Mouse (Mus musculus) ES-Bruce4 (cell line): ENCODE data around the gene Pprc1. TPM values are rescaled to one million over a fixed set of nuclear protein-coding genes. Genes with fewer than 3 reads are reported as not detected.

Experiments used
- H3K27ac ChIP-seq: 2 replicates; pipeline ENCODE4 v1.5.1; 2012; ENCODE audit warnings: low read length, inconsistent platforms; ENCODE audit not compliant: insufficient read depth
- H3K27me3 ChIP-seq: 2 replicates; pipeline ENCODE4 v1.6.1; 2012; ENCODE audit warnings: mild to moderate bottlenecking, low read length, inconsistent platforms; ENCODE audit not compliant: control insufficient read depth, poor library complexity, insufficient read depth, severe bottlenecking
- H3K36me3 ChIP-seq: 2 replicates; pipeline ENCODE4 v1.6.1; 2012; ENCODE audit warnings: inconsistent platforms, mild to moderate bottlenecking, low read length, moderate library complexity; ENCODE audit not compliant: control insufficient read depth, poor library complexity, insufficient read depth, severe bottlenecking
- H3K4me1 ChIP-seq: one replicate; pipeline ENCODE4 v1.8.1; 2011; ENCODE audit warnings: low read length; ENCODE audit not compliant: control insufficient read depth, insufficient read depth
- H3K4me3 ChIP-seq: 2 replicates; pipeline ENCODE4 v1.5.1; 2011; ENCODE audit warnings: low read depth, mild to moderate bottlenecking, low read length
- H3K9ac ChIP-seq: 2 replicates; pipeline ENCODE4 v1.6.1; 2012; ENCODE audit warnings: low read depth, mild to moderate bottlenecking, inconsistent platforms; ENCODE audit not compliant: poor library complexity, severe bottlenecking
- H3K9me3 ChIP-seq: replicated peaks from 2 replicates; pipeline ENCODE4 v1.6.1; 2012; ENCODE audit warnings: mild to moderate bottlenecking, low read length, inconsistent platforms; ENCODE audit not compliant: control insufficient read depth, poor library complexity, insufficient read depth, severe bottlenecking
- CTCF ChIP-seq: IDR thresholded peaks from one replicate; pipeline ENCODE4 v1.8.1; 2011; ENCODE audit warnings: low read depth, low read length
- EP300 ChIP-seq: IDR thresholded peaks from 2 replicates; pipeline ENCODE4 v1.6.1; 2011; ENCODE audit warnings: low read depth, low read length; ENCODE audit not compliant: insufficient read depth
- POLR2A ChIP-seq: IDR thresholded peaks from one replicate; pipeline ENCODE4 v1.8.1; 2011; ENCODE audit warnings: low read length; ENCODE audit not compliant: insufficient read depth
- polyA plus RNA-seq: library from polyadenylated mRNA; stranded (reverse); fragments of >200 nt; gene quantifications from 2 replicates; pipeline ENCODE4 v1.2.4, GENCODE M21; 2011; ENCODE audit warnings: low read depth; ENCODE audit not compliant: missing spikeins, insufficient read depth, insufficient read length

The Pprc1 gene
- polyA plus RNA-seq, 1 experiment = 114 TPM

GRCm38 (mm10) chr19:46032731-46033510, 11.8 kb upstream of the Pprc1 start:
- H3K36me3 ChIP-seq = peaks cover 42% of the 10 kb centered on the region
- H3K4me1 ChIP-seq = peaks cover 4% of the 10 kb centered on the region
- H3K27me3 ChIP-seq = no peaks in the 10 kb centered on the region
- no peak overlapping the region for H3K9ac ChIP-seq
- H3K9me3 ChIP-seq = no peaks in the 10 kb centered on the region
- H3K4me3 ChIP-seq = no peak overlapping the region
- H3K27ac ChIP-seq = no peak overlapping the region
- TF ChIP-seq CTCF = no peak
- no peak for TF ChIP-seq EP300
- no peak for TF ChIP-seq POLR2A

- peaks cover 42% of the 10 kb centered on the region for H3K36me3 ChIP-seq
- no peak overlapping the region for H3K9ac ChIP-seq
- TF ChIP-seq EP300 (no peak), CTCF (no peak), POLR2A (no peak)
- H3K27me3 ChIP-seq = no peaks in the 10 kb centered on the region
- H3K4me3 ChIP-seq = no peak overlapping the region
- no peak overlapping the region for H3K27ac ChIP-seq
- no peaks in the 10 kb centered on the region for H3K9me3 ChIP-seq
- H3K4me1 ChIP-seq = peaks cover 4% of the 10 kb centered on the region
Measured at GRCm38 (mm10) chr19:46033911-46034310, 10.8 kb upstream of the Pprc1 start.

GRCm38 (mm10) chr19:46035971-46036370, 8.7 kb upstream of the Pprc1 start:
- no peaks in the 10 kb centered on the region for H3K9me3 ChIP-seq
- H3K27me3 ChIP-seq = no peaks in the 10 kb centered on the region
- peak overlapping the region; percentile 38; the same call in 1 of the 2 replicates for H3K9ac ChIP-seq
- TF ChIP-seq POLR2A = no peak
- TF ChIP-seq CTCF = no peak
- TF ChIP-seq EP300 = no peak
- H3K4me3 ChIP-seq = no peak overlapping the region
- peaks cover 4% of the 10 kb centered on the region for H3K4me1 ChIP-seq
- no peak overlapping the region for H3K27ac ChIP-seq
- H3K36me3 ChIP-seq = peaks cover 42% of the 10 kb centered on the region

GRCm38 (mm10) chr19:46036477-46037242, 8.0 kb upstream of the Pprc1 start:
- Histone ChIP-seq H3K4me1 (peaks cover 7% of the 10 kb centered on the region), H3K27ac (peak overlapping the region; percentile 98), H3K36me3 (peaks cover 42% of the 10 kb centered on the region), H3K27me3 (no peaks in the 10 kb centered on the region), H3K4me3 (peak overlapping the region; percentile 72), H3K9me3 (no peaks in the 10 kb centered on the region), H3K9ac (peak overlapping the region; percentile 38)
- TF ChIP-seq EP300 (no peak), CTCF (peak; percentile 52)

GRCm38 (mm10) chr19:46037243-46037924, 7.3 kb upstream of the Pprc1 start:
- no peaks in the 10 kb centered on the region for H3K9me3 ChIP-seq
- H3K9ac ChIP-seq = peak overlapping the region; percentile 79
- H3K4me1 ChIP-seq = peaks cover 7% of the 10 kb centered on the region
- peaks cover 39% of the 10 kb centered on the region for H3K36me3 ChIP-seq
- H3K27me3 ChIP-seq = no peaks in the 10 kb centered on the region
- peak overlapping the region; percentile 98 for H3K27ac ChIP-seq
- no peak for TF ChIP-seq CTCF
- TF ChIP-seq POLR2A = no peak
- TF ChIP-seq EP300 = peak; percentile 80
- H3K4me3 ChIP-seq = peak overlapping the region; percentile 46
